Mouse (Mus musculus) forebrain, embryonic 16.5 days (tissue): ENCODE data around the gene Pdia3. TPM values are rescaled to one million over a fixed set of nuclear protein-coding genes. Genes with fewer than 3 reads are reported as not detected.
"Not testable (repeated sequence)": the region's sequence is repeated elsewhere in the genome, so short reads cannot be mapped to it uniquely, and the experiment has no call there.

Experiments
- ATAC-seq: fragments of 200-750 bp; cut with Nextera tagmentation; 2 replicates; pipeline ENCODE4 v1.8.0; 2017; ENCODE audit warnings: mild to moderate bottlenecking, moderate library complexity
- H3K27ac ChIP-seq: fragments of 300-500 bp; sonication (generic); 2 replicates; pipeline ENCODE4 v1.5.1; 2014; ENCODE audit warnings: low read length, control low read depth
- H3K27me3 ChIP-seq: fragments of 300-500 bp; sonication (generic); replicated peaks from 2 replicates; pipeline ENCODE4 v1.6.1; 2014; ENCODE audit warnings: low read length; ENCODE audit not compliant: control insufficient read depth, insufficient read depth
- H3K36me3 ChIP-seq: fragments of 300-500 bp; sonication (generic); 2 replicates; pipeline ENCODE4 v1.6.1; 2014; ENCODE audit not compliant: control insufficient read depth, insufficient read depth
- H3K4me1 ChIP-seq: fragments of 300-500 bp; sonication (generic); replicated peaks from 2 replicates; pipeline ENCODE4 v1.6.1; 2014; ENCODE audit warnings: low read length; ENCODE audit not compliant: control insufficient read depth, insufficient read depth
- H3K4me2 ChIP-seq: fragments of 300-500 bp; sonication (generic); 2 replicates; pipeline ENCODE4 v1.6.1; 2014; ENCODE audit warnings: mild to moderate bottlenecking, low read length, control low read depth
- H3K4me3 ChIP-seq: fragments of 300-500 bp; sonication (generic); replicated peaks from 2 replicates; pipeline ENCODE4 v1.5.1; 2014; ENCODE audit warnings: mild to moderate bottlenecking, low read length, control low read depth
- H3K9ac ChIP-seq: fragments of 300-500 bp; sonication (generic); replicated peaks from 2 replicates; pipeline ENCODE4 v1.6.1; 2014; ENCODE audit warnings: low read depth, low read length, control low read depth
- H3K9me3 ChIP-seq: fragments of 300-500 bp; sonication (generic); 2 replicates; pipeline ENCODE4 v1.6.1; 2016; ENCODE audit warnings: low read length; ENCODE audit not compliant: control insufficient read depth
- WGBS: fragments of 180-500 bp; shearing (Covaris S2); extraction: QIAGEN DNeasy Blood & Tissue Kit; methylation state at CpG from one replicate; pipeline ENCODE4 v1.1.7; 2014; 5-methylcytosine and 5-hydroxymethylcytosine counted together
- microRNA-seq: library from miRNA; unstranded; fragments of <30 nt; microRNA quantifications from one replicate; pipeline ENCODE4, GENCODE M21; 2017
- polyA plus RNA-seq: library from polyadenylated mRNA; unstranded; fragments of >200 nt; fragmentation: Nextera tagmentation; extraction: Ambion mirVana; gene quantifications from 2 replicates; pipeline ENCODE4 v1.2.1, GENCODE M21; 2015

Pdia3 gene
- polyA plus RNA-seq, 1 experiment from 2014 or later, result 334 TPM

DNA sequence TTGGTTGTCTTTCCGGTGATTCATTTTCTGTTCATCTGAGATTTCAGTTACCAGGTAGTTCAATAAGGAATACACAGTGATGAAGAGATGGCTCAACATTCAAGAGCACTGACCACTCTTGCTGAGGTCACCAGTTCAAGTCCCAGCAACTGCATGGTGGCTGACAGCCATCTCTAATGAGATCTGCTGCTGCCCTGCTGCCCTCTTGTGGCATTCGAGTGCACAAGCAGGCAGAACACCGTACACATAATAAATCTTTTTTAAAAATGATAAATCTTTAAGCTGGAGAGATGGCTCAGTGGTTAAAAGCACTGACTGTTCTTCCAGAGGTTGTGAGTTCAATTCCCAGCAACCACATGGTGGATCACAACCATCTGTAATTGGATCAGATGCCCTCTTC is 66.9 kb downstream of the Pdia3 start:
- Histone ChIP-seq H3K9me3 (no peaks in the 10 kb centered on the region), H3K27ac (no peak overlapping the region), H3K4me3 (no peak overlapping the region), H3K9ac (no peak overlapping the region), H3K4me2 (no peak overlapping the region), H3K4me1 (no peaks in the 10 kb centered on the region), H3K36me3 (no peaks in the 10 kb centered on the region), H3K27me3 (no peaks in the 10 kb centered on the region)
- no peak for ATAC-seq
- 56% methylated on average over 3 of the region's 3 CpGs for WGBS

- H3K9me3 ChIP-seq, H3K9ac ChIP-seq, H3K36me3 ChIP-seq, H3K27ac ChIP-seq, H3K4me3 ChIP-seq, H3K4me2 ChIP-seq, H3K27me3 ChIP-seq, H3K4me1 ChIP-seq, ATAC-seq: not testable (repeated sequence)
- 89% methylated on average over 13 of the region's 13 CpGs for WGBS
Measured at GRCm38 (mm10) chr2:121480916-121481315, 67.3 kb downstream of the Pdia3 start.

DNA sequence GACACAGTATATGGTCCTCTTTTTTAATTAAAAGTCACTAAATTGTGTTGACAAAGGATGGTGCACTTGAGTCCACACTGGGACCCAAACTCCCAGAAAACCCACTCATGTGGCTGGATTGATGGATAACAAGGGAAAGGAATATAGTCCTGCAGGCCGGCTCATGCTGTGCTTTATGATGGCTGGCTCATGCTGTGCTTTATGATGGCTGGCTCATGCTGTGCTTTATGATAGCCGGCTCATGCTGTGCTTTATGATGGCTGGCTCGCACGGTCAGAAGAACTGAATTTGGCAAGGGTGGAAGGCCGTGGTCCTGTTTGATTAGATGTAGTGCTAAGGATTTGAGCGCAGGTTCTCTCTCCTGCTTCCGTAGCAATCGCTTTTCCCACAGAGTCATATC is 70.0 kb downstream of the Pdia3 start:
- no peaks in the 10 kb centered on the region for H3K36me3 ChIP-seq
- H3K4me2 ChIP-seq, result no peak overlapping the region
- no peak overlapping the region for H3K4me3 ChIP-seq
- 36% methylated on average over 8 of the region's 8 CpGs for WGBS
- no peaks in the 10 kb centered on the region for H3K27me3 ChIP-seq
- no peak overlapping the region for H3K27ac ChIP-seq
- H3K9me3 ChIP-seq, result no peaks in the 10 kb centered on the region
- H3K9ac ChIP-seq, result no peak overlapping the region
- no peaks in the 10 kb centered on the region for H3K4me1 ChIP-seq
- no peak for ATAC-seq

DNA sequence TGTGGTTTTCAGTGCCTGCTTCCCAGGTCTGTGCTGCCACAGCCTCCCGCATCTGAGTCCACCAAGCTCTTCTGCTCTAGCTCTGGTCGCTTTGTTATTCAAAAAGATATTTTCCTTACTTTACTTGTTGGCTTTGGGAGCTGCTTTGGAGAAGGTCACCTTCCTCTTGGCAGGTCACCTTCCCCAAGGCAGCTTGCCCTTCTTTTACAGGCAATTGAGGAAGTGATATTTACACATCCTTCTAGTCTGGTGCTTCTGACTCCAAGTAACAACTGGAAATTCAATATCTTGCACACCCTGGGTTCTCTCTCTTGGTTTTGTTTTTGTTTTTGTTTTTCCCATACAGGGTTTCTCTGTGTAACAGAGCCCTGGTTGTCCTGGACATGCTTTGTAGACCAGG is 70.8 kb downstream of the Pdia3 start:
- H3K27ac ChIP-seq, H3K4me2 ChIP-seq, H3K9me3 ChIP-seq, H3K36me3 ChIP-seq, H3K9ac ChIP-seq, H3K4me3 ChIP-seq, H3K4me1 ChIP-seq, H3K27me3 ChIP-seq, ATAC-seq: not testable (repeated sequence)
- 90% methylated on average over 1 of the region's 2 CpGs for WGBS

Small RNA genes lying within 50 kb of the gene (microRNA-seq; reads per million reads assigned to microRNA genes)
- gene Gm22953, result not detected

Other genes starting within 250 kb of the Pdia3 start
- 58.9 and 73.8 TPM in 2 replicates for gene Tubgcp4, start 243.1 kb upstream of the Pdia3 start, polyA plus RNA-seq
- gene Zscan29, start 242.7 kb upstream of the Pdia3 start, polyA plus RNA-seq, result 9.3 and 11.5 TPM in 2 replicates
- 181 and 209 TPM in 2 replicates for gene Trp53bp1, start 142.4 kb upstream of the Pdia3 start, polyA plus RNA-seq
- 10.9 and 13.3 TPM in 2 replicates for gene Map1a, start 124.2 kb upstream of the Pdia3 start, polyA plus RNA-seq
- gene Ppip5k1, start 58.4 kb upstream of the Pdia3 start, polyA plus RNA-seq, result 14.3 and 22.4 TPM in 2 replicates
- gene Ckmt1, start 56.1 kb upstream of the Pdia3 start, polyA plus RNA-seq, result 26.3 and 35.7 TPM in 2 replicates
- not detected in 2 replicates for gene Strc, start 26.6 kb upstream of the Pdia3 start, polyA plus RNA-seq
- gene Catsper2, start within 50 bp of the Pdia3 start, polyA plus RNA-seq, result 4.5 and 7.5 TPM in 2 replicates
- 2.3 and 2.5 TPM in 2 replicates for gene Ell3, start 30.5 kb downstream of the Pdia3 start, polyA plus RNA-seq
- gene Serf2, start 35.4 kb downstream of the Pdia3 start, polyA plus RNA-seq, result 254 and 305 TPM in 2 replicates
- gene Hypk, start 39.5 kb downstream of the Pdia3 start, polyA plus RNA-seq, result 105 and 108 TPM in 2 replicates
- gene Serinc4, start 43.0 kb downstream of the Pdia3 start, polyA plus RNA-seq, result 1.6 and 1.7 TPM in 2 replicates
- 78.6 and 82.6 TPM in 2 replicates for gene Mfap1b, start 60.3 kb downstream of the Pdia3 start, polyA plus RNA-seq
- 34.0 and 35.2 TPM in 2 replicates for gene Mfap1a, start 92.9 kb downstream of the Pdia3 start, polyA plus RNA-seq
- gene Wdr76, start 92.9 kb downstream of the Pdia3 start, polyA plus RNA-seq, result 5.5 and 6.5 TPM in 2 replicates